Mouse (Mus musculus) c-Kit-positive CD71-positive TER-119-positive erythroid progenitor cells, embryonic 14.5 days (primary cell): ENCODE data around the gene Olfr1261.

ENCODE experiments used
- DNase-seq: peaks from one replicate; pipeline ENCODE4 v3.0.0-alpha.2; 2013; ENCODE audit warnings: low spot score

Olfr1261 gene

DNA sequence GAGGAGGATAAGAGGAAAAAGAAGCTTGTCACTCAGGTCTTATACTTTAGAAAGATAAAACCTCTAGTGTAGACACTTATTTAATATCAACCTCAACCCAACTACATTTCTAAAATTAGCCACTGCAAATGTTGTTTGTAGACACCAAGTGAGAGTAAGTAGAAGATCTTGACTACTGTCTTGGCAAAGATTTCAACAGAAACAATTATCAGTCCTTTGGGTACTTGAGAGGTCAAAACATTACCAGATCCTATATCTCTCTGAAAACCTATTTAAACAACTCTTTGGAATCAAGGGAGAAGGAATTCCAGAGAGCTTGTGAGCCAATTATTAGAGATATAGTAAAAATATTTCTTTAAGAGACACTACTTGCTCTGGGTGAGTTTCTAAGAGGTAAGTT, at the start of gene Olfr1261:
Gene Olfr1261 (plus strand): TSS at position 301 of the 400 bp plus-strand sequence.
- DNase-seq, result no peak

DNA sequence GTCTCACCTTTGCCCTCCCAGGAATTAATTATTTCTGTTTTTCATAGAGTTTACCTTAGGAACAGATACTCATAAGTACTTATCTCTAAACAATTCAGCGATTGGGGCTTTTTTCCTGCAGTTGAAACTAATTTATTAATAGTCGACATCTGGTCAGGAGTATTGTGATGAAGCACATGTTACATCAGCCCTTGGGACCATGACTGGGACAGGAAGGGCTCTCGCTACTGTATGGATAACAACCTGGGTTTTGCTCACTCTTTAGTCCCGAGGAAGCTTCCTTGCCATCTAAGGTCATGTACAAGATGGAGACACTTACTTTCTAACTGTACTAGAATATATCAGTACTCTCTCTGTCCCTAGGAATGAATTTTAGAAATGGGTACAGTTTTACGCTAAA, 42.5 kb upstream of the Olfr1261 start, which contains the start of gene Olfr1259:
Gene Olfr1259 (minus strand): TSS at position 101 of the 400 bp plus-strand sequence.
- DNase-seq, result no peak

- no peak for DNase-seq
Measured at GRCm38 (mm10) chr2:89974184-89974583, 16.8 kb upstream of the Olfr1261 start, which contains the start of gene Olfr1260. Gene Olfr1260, plus strand, starts transcription at chr2:89974340.

DNA sequence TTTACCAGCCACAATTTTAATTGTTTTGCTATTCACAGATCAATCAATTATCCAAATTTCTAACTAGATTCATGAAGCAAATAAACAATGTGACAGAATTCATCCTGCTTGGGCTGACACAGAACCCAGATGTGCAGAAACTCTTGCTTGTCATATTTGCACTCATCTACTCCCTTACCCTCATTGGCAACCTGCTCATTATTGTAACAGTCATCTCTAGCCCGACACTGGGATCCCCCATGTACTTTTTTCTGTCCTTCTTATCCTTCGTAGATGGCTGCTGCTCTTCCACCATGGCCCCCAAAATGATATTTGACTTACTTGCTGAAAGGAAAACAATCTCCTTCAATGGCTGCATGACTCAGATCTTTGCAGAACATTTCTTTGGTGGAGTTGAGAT, 13.3 kb upstream of the Olfr1261 start:
- no peak for DNase-seq

DNA sequence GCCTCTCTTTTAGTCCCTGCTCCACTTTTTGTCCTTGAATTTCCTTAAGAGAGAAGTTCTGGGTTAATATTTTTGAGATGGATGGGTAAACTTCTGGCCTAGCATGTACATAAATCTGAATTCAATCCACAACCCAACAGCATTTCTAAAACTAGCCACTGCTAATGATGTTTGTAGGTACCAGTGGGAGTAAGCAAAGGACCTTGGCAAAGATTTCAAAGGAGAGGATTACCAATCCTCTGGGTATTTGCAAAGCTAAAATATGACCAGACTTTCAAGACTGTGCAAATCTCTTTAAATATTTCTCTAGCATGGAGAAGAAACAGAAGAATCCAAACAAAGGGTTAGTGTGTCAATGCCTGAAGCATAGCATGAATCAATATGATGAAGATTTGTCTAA, 8.8 kb downstream of the Olfr1261 start, which contains the start of gene Olfr1262:
Gene Olfr1262 (plus strand): TSS at position 301 of the 400 bp plus-strand sequence.
- DNase-seq, result no peak

GRCm38 (mm10) chr2:90011831-90012230, 20.8 kb downstream of the Olfr1261 start, which contains the start of gene Olfr1263:
Gene Olfr1263, plus strand, starts transcription at chr2:90012131.
- DNase-seq, result no peak

- DNase-seq, result no peak
Measured at GRCm38 (mm10) chr2:90025477-90025876, 34.5 kb downstream of the Olfr1261 start, which contains the start of gene Olfr1264. Gene Olfr1264, minus strand, starts transcription at chr2:90025577.

DNA sequence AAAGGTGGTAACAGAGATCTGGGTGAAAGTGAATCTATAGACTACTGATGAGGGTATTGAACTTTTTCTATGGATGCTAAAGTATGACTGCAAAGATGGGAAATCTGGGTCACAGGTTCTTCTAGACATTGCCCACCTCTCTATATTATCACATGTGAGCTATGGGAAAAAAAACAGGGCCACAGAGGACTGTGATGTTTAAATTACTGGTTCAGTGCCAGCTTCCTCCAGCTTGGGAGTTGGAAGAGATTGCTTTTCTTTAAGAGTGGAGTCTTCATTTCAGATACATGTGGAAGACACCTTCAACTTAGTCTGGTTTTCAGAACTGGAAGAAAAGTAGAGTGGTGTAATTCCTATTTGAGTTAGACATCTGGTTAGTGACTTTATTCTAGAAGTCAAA, 44.0 kb downstream of the Olfr1261 start, which contains the start of gene Olfr1265:
Gene Olfr1265 (plus strand): TSS at position 301 of the 400 bp plus-strand sequence.
- no peak for DNase-seq
